Mouse (Mus musculus): Measurements from ENCODE around the gene Dact1.

Gene Dact1

GRCm38 (mm10) chr12:71337896-71338463, 28.3 kb downstream of the Dact1 start:
- no peak for DNase-seq (ENCODE audit: low read depth, low spot score)

- DNase-seq (ENCODE audit: low read depth, low spot score) = no peak
Measured at GRCm38 (mm10) chr12:71339142-71339848, 29.6 kb downstream of the Dact1 start.

GRCm38 (mm10) chr12:71342397-71342796, 32.7 kb downstream of the Dact1 start:
- peak; percentile 49 for DNase-seq (ENCODE audit: low read depth, low spot score)

GRCm38 (mm10) chr12:71345471-71345870, 35.8 kb downstream of the Dact1 start:
- DNase-seq (ENCODE audit: low read depth, low spot score) = no peak

GRCm38 (mm10) chr12:71346071-71346470, 36.4 kb downstream of the Dact1 start:
- no peak for DNase-seq (ENCODE audit: low read depth, low spot score)

GRCm38 (mm10) chr12:71348401-71348896, 38.8 kb downstream of the Dact1 start:
- DNase-seq (ENCODE audit: low read depth, low spot score) = peak; percentile 81

GRCm38 (mm10) chr12:71350077-71350476, 40.4 kb downstream of the Dact1 start:
- peak; percentile 81 for DNase-seq (ENCODE audit: low read depth, low spot score)

- DNase-seq (ENCODE audit: low read depth, low spot score) = no peak
Measured at GRCm38 (mm10) chr12:71354656-71355055, 45.0 kb downstream of the Dact1 start.

GRCm38 (mm10) chr12:71355092-71355491, 45.4 kb downstream of the Dact1 start:
- no peak for DNase-seq (ENCODE audit: low read depth, low spot score)

GRCm38 (mm10) chr12:71361616-71362015, 51.9 kb downstream of the Dact1 start:
- peak; percentile 66 for DNase-seq (ENCODE audit: low read depth, low spot score)

- no peak for DNase-seq (ENCODE audit: low read depth, low spot score)
Measured at GRCm38 (mm10) chr12:71362425-71362824, 52.7 kb downstream of the Dact1 start.

GRCm38 (mm10) chr12:71364106-71364505, 54.4 kb downstream of the Dact1 start:
- DNase-seq (ENCODE audit: low read depth, low spot score) = no peak

- no peak for DNase-seq (ENCODE audit: low read depth, low spot score)
Measured at GRCm38 (mm10) chr12:71364531-71364930, 54.8 kb downstream of the Dact1 start.

GRCm38 (mm10) chr12:71365208-71365607, 55.5 kb downstream of the Dact1 start:
- no peak for DNase-seq (ENCODE audit: low read depth, low spot score)

- no peak for DNase-seq (ENCODE audit: low read depth, low spot score)
Measured at GRCm38 (mm10) chr12:71366175-71366574, 56.5 kb downstream of the Dact1 start.

- DNase-seq (ENCODE audit: low read depth, low spot score) = no peak
Measured at GRCm38 (mm10) chr12:71368631-71369030, 58.9 kb downstream of the Dact1 start.
